Mouse (Mus musculus) embryo, embryonic 11 days (tissue): ENCODE measurements around the gene Psmc4.

ENCODE experiments used
- DNase-seq: peaks from one replicate; pipeline ENCODE4 v3.0.0-alpha.2; 2015

The Psmc4 gene

DNA sequence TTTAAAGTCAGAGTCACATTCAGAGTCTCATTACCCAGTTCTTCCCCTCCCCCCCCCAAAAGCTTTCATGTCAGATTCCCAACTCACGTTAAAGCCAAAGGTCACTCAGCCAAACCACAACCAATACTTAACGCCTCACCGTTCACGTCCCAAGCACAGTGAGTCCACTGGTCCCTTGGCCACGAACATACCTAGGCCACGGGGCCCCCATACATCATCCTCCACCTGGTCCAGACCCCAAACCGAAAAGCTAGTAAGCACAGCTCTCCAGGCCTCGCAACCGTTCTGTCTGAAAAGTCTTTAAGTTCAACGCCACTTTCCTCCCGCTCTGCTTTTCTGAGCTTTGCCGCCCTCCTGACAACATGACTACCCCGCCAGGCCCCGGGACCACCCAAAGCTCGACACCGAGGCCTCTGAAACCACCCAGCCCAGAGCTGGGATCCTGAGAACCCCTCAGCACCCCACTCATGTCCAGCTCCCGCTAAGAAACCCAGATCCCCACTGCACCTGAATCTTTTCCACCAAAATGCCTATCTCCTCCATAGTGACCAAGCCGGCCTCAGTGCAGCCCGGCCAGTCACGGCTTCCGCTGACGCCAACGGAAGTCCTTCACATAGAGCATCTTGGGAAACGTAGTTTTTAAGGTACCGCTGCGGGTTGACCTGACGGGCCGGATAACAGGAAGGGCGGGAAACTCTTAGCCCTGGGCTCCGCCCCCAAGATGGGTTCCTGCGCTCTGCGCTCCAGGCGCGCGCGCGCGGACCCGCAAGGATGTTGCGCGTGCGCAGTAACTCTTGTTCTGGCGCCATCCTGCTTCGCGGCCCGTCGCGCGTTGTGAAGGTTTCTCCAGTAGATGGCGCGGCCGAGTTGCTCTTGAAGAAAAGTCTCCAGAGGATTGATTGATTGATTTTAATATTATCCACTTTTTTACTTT, at the start of gene Psmc4:
Psmc4 (minus strand) TSS at position 626 of the 934 bp plus-strand sequence.
- DNase-seq, result peak; percentile 100

DNA sequence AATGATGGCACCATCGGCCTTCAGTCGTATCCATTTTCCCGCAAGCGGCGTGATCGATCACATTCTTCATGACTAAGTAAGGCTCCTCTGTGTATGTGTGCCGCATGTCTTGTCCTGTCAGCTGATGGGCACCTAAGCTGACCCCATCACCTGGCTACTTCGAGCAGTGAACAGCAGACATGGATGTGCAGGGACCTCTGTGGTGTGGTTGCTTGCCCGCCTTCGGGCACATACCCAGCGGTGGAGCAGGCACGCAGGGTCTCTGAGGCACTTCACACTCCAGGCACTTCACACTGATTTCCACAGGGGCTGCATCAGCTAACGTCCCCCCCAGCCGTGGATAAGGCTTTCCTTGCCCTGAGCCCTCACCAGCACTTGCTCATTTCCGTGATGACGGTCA, 49.2 kb upstream of the Psmc4 start:
- no peak for DNase-seq

DNA sequence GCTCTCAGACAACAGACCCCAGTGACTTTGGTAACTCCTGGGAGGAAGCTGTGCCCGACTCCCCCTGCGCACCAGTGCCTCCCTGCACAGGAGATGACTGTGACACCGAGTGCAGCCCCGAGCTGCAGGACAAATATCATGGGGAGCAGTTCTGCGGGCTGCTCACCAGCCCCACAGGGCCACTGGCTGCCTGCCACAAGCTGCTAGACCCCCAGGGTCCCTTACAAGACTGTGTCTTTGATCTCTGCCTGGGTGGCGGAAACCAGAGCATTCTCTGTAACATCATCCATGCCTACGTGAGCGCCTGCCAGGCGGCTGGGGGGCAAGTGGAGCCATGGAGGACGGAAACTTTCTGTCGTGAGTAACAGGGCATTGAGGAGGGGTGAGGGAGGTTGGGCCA, 43.6 kb upstream of the Psmc4 start:
- no peak for DNase-seq

DNA sequence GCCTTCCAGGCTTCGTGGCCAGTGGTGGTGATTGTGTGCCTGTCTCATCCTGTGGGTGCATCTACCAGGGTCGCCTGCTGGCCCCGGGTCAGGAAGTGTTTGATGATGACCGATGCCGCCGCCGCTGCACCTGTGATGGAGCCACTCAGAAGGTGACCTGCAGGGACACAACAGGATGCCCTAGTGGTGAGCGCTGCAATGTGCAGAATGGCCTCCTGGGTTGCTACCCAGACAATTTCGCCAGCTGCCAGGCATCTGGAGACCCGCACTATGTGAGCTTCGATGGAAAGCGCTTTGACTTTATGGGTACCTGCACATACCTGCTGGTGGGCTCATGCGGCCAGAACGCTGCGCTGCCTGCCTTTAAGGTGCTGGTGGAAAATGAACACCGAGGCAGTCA, 36.3 kb upstream of the Psmc4 start:
- DNase-seq, result no peak

DNA sequence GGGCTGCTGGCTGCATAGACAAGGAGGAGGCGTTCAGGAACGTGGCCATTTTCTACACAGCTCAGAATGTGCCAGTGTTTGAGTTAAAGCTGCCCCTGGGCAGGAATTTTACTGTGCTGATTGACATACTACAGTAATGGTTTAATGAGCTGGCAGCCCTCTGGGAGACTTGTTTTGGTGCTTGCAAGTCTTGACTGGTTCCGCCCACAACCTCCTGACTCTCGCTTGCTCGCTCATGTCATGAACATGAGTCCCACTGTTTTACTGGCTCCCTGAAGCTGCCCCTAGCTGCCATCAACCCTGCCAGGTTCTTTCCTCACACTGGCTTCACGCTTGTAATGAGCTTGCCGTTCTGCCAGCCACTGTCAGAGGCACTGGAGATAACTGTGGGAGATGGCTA, 34.3 kb upstream of the Psmc4 start:
- no peak for DNase-seq

DNA sequence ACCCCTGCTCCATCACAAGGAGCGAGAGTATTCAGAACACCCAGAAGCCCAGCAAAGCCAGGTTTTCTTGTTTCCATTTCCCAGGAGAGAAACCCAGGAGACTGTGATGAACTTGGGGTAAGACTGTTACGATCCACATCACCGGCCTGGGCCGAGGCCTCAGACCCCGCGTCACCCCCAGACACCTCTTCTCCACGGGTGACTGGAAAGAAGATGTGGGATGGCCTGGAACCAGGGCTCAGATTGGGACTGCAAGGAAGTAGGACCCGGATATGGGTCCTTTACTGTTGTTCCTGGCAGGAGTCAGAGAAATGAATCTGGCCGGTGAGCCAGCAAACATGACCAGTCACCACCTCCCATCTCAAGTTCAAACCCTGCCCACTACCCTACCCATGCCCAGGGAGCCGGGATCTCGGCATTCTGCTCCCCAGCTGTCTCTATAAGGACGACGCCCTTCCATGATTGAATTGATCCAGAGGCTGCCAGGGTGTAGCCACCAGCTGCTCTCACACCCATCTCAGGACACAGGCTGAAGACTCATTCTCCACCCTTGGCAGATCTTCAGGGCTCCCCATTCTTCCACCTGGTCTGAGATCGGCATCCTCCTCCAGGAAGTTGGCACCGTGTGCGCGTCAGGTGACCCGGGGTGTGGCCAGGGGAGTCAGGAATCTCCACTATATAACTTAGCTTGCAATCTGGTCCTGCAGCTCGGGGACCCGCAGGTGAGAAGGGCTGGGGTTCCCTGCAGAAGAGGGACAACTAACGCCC, 20.8 kb upstream of the Psmc4 start, which contains the start of gene Fcgbp:
Fcgbp (plus strand) TSS at position 706 of the 768 bp plus-strand sequence.
- no peak for DNase-seq

DNA sequence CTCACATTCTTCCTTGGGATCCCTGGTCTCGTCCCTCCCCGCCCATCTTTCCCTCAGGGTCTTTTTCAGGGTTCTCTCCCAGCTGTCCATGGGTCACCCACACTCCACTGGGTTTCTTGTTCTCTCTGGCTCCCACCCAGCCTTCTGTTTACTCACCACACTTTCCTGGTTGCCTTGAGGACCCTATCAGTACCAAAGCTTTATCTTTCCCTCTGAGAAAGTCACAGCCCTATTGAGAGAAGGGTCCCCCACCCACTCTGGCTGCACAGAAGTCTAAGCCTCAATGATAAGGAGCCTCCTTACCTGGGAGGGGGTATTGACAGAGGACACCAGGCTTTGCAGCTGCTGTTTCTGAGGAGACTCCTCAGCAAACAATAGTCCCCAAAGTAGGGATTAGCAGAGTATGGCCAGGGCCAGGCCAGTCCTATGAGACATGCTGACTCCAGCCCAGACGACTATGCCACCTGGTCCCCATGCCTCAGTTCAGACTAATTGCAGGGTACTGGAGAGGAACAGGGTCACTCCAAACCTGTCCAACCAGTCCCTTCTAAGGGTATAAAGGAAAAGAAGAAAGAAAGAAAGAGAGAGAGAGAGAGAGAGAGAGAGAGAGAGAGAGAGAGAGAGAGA, 19.8 kb upstream of the Psmc4 start:
- DNase-seq, result no peak

DNA sequence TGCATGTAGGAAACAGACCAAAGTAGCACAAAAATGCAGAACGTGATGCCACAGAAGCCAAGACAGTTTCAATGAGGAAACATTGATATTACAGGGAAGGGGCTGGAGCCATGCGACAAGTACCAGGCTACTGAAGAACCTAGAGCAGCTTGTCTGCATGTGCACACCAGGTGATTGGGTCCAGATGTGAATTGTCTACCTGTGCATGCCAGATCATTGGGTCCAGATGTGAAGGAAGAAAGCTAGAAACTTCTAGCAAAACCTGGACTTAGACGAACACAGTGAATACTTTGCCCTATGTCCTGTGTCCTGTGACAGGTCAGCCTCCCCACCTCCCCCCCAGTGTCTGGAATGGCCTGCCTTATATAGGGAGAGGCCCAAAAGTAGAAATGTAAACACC, 18.8 kb upstream of the Psmc4 start:
- DNase-seq, result peak; percentile 8

DNA sequence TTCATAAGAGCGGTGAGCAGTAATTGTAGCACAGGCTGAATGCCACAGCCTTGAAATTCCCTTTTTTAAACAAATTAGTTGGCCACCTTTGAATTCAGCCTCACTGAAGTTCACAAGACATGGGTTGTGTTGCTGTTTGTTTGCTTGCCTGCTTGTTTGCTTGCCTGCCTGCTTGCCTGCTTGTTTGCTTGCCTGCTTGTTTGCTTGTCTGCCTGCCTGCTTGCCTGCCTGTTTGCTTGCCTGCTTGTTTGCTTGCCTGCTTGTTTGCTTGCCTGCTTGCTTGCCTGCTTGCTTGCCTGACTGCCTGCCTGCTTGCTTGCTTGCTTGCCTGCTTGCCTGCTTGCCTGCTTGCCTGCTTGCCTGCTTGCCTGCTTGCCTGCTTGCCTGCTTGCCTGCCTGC, 10.1 kb upstream of the Psmc4 start:
- DNase-seq, result no peak

DNA sequence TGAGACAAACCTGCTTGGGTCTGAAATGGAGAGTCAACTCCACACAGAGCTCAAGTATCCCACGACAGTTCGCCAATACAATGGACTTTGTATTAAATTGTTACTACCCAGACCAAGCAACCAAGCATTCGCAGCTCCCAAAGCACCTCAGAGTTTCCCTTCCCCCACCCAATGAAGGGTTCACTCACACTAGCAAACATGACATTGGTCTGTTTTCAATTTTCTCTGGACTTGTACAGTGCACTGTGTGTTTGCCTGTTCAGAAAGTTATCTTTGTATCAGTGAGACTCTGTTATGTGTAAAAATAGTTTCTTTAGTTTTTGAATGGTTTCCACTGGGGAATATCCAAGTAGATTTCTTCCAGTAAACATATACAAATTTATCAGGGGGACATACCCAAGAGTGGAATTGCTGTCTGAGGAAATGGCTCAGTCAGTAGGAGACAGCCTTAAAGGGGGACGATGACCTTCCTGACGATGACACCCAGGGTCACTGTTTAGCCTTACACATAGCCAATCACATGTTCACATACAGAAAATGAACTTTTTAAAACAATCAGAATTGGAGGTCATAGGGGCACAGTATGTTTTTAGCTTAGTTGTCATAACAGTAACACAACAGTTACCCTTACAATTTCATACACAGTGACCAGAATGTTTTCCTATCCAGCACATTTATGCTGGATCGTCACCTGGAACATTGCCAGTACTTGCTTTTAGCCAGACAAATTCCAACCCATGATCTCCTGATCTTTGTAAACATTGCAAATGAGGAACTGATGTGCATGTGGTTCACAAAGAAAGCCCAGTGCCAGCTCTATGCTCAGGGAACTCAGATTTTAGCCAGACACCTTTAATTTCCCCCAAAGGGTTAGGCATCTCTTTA, 3.4 kb upstream of the Psmc4 start:
- no peak for DNase-seq

DNA sequence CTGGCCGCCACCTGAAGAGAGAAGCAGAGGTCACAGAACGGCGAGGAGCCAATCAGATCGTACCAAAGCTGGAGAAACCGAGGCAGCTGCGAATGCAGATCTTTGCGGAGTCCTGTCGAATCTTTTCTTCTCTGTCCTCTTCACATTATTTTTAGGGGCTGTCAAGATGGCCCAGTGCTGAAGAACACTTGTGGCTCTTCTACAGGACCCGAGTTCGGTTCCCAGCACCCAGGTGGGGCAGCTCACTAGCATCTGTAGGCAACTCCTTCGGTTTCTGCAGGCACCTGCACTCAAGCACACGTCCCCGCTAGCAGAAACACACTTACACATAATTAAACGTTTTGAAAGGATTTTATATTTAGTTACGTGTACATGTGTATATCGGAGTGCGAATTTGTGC, 683 bp upstream of the Psmc4 start:
- no peak for DNase-seq

DNA sequence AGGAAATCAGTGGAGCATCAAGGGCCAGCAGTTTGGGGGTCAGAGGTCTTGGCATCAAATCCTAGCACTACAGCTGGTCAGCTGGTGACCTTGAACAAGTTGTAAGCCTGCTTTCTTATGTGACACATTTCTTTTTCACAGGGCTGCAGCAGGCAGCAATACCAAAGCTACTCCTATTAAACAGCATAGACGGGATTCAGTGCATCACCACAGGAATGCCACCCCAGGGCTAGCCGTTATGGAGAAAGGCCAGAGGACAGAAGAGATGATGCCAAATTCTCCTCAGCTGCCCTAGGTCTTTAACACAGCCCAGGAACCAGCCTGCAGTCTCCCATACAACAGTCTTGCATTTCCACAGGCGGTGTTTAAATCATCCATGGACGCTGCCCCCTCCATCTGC, 5.4 kb downstream of the Psmc4 start:
- no peak for DNase-seq

DNA sequence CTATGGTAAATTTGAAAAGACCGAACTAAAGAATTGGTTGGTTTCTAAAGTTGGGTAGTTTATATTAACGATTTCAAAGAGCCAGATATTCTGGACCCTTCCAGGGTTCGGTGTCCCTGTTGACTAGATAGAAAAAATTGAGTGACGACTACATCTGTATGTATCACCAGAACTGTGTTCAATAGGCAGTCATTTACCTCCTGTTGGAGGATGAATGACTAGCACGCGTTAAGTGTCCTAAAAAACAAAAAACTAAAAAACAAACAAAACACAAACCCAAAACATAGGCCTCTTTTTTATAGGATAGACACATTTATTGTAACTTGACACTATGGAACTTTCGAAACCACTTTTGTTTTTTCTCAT, 35.5 kb downstream of the Psmc4 start:
- no peak for DNase-seq

DNA sequence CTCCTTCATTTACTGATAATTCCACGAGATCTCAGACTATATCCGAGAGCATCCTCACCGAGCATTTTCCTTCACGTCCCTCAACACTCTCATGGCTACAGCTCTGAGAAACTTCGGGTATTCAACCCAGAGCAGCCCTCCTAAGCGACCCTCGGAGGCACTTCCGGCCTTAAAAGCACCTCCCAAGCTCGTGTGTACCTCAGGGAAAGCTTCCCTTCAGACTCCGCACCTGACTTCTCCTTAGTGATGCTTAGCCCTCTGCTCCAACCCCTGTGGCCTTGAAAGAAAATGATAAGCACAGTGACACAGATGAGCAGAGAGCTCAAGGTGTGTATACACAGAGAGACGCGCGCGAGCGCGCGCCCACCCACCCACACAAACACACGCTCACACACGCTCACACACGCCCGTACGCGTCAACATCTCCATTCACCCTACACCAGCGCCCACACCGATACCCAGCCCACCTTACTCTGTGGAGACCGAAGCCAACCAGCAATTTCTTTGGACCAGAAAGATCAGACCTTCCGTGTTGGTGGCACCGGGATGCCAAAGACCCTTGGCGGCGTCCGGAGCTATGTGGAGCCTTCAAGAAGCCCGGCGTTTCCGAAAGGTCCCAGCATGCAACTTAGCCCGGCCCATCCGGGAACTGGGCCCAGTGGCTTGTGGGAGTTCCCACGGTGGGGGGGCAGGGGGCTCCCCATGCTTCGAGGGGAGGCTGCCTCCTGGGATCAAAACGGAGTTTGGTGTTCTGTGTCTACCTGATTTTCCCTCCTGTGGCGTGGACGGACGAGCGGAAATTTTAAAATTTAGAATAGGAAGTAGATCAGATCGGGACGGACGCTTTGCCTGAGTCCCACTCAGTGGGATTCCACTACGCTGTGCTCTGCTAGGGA, 36.1 kb downstream of the Psmc4 start, which contains the start of gene Zfp850:
Zfp850 (minus strand) TSS at position 567 of the 896 bp plus-strand sequence.
- peak; percentile 92 for DNase-seq

DNA sequence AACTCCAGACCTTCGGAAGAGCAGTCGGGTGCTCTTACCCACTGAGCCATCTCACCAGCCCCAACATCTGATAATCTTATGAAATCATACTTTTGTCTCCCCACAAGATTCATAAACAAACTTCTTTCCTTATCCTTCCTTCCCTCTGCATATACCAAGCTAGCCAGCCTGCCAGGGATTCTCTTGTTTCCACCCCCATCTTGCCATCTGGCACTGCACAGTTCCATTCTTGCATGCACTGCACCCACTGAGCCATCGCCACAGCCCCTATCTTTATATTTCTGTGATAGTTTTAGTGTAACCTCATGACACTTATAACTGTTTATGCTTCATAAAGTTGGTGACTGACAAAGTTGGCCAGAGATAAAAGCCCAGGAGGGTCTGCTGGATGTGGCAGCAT, 39.6 kb downstream of the Psmc4 start:
- no peak for DNase-seq
